In genomic region chr1:132626125-132626756, GRCm38 (mm10) we compare ENCODE assay signal across 21 mouse cellular contexts.
DNase-seq lines count a peak whose midpoint lies in the region; ATAC-seq lines count a peak whose summit lies in the region.
"Had no signal": no experiment of that assay in that cellular context is flagged by ENCODE, and none has a peak within 500 bp of the region (broad histone marks: within the 10 kb centered on the region; RNA-seq: fewer than 3 reads in every experiment).

No protein-coding gene starts in this region.

- no peak overlapping the region for H3K27ac ChIP-seq in embryonic facial prominence, embryonic 14.5 days (replicated peaks; ENCODE audit: low read depth, low read length)
- no peak overlapping the region for H3K27ac ChIP-seq in embryonic facial prominence, embryonic 10.5 days (replicated peaks)
- peak overlapping the region; percentile 39; the same call in 1 of the 2 replicates for H3K27ac ChIP-seq in midbrain, embryonic 12.5 days (replicated peaks)
- no peak overlapping the region for H3K27ac ChIP-seq in midbrain, embryonic 16.5 days (ENCODE audit: low read length)
- H3K27ac ChIP-seq in hindbrain, embryonic 15.5 days (replicated peaks): 0 out of 2 replicates have a peak overlapping the region, but pooled peaks have one; percentile 14
- H3K27ac ChIP-seq in neural tube, embryonic 13.5 days (replicated peaks): peak overlapping the region; percentile 75
- H3K27ac ChIP-seq: forebrain, embryonic 10.5 days; heart, embryonic 13.5 days; kidney, embryonic 15.5 days; limb, embryonic 15.5 days; liver, embryonic 15.5 days had no signal

- no peak overlapping the region for H3K4me2 ChIP-seq in embryonic facial prominence, embryonic 14.5 days (ENCODE audit: low read depth, low read length)
- no peak overlapping the region for H3K4me2 ChIP-seq in midbrain, embryonic 12.5 days (replicated peaks)
- no peak overlapping the region for H3K4me2 ChIP-seq in midbrain, embryonic 16.5 days (ENCODE audit: low read length)
- no peak overlapping the region for H3K4me2 ChIP-seq in hindbrain, embryonic 15.5 days
- H3K4me2 ChIP-seq in neural tube, embryonic 13.5 days: no peak overlapping the region
- H3K4me2 ChIP-seq: heart, embryonic 13.5 days; kidney, embryonic 15.5 days; limb, embryonic 15.5 days; liver, embryonic 15.5 days had no signal

- ATAC-seq in embryonic facial prominence, embryonic 14.5 days (ENCODE audit: low read depth): peak; percentile 39; the same call in 1 of the 2 replicates
- peak; percentile 66; the same call in 1 of the 2 replicates for ATAC-seq in midbrain, embryonic 12.5 days (ENCODE audit: low FRiP score, low read depth)
- ATAC-seq in midbrain, embryonic 16.5 days: no peak
- no peak for ATAC-seq in hindbrain, embryonic 15.5 days (ENCODE audit: low FRiP score, low read depth)
- peak; percentile 74 for ATAC-seq in neural tube, embryonic 13.5 days (ENCODE audit: low read depth)
- ATAC-seq: lung, postnatal 0 days had no signal

- no peaks in the 10 kb centered on the region for H3K9me3 ChIP-seq in embryonic facial prominence, embryonic 14.5 days (ENCODE audit: control insufficient read depth, low read length)
- no peaks in the 10 kb centered on the region for H3K9me3 ChIP-seq in embryonic facial prominence, embryonic 10.5 days
- H3K9me3 ChIP-seq in midbrain, embryonic 12.5 days: no peaks in the 10 kb centered on the region
- no peaks in the 10 kb centered on the region for H3K9me3 ChIP-seq in midbrain, embryonic 16.5 days (replicated peaks; ENCODE audit: control insufficient read depth, low read length, poor library complexity, severe bottlenecking)
- no peaks in the 10 kb centered on the region for H3K9me3 ChIP-seq in hindbrain, embryonic 15.5 days
- H3K9me3 ChIP-seq in neural tube, embryonic 13.5 days: no peaks in the 10 kb centered on the region
- H3K9me3 ChIP-seq: forebrain, embryonic 10.5 days; heart, embryonic 13.5 days; kidney, embryonic 15.5 days; limb, embryonic 15.5 days; liver, embryonic 15.5 days had no signal

- peak; percentile 24 for DNase-seq in embryonic facial prominence, embryonic 14.5 days (ENCODE audit: low spot score)
- no peak for DNase-seq in embryonic facial prominence, embryonic 10.5 days (ENCODE audit: low spot score)
- no peak for DNase-seq in right cerebral cortex, adult 2 months (ENCODE audit: low spot score in 2 of 2)
- DNase-seq in left cerebral cortex, postnatal 10 days (ENCODE audit: extremely low spot score in 1 of 2, low spot score in 2 of 2): no peak
- DNase-seq: adrenal gland, postnatal 36 days; gastrocnemius, postnatal 10 days; heart, adult 11 months; kidney, postnatal 4 days; spleen, adult 18-20 months; thymus, postnatal 25 days had no signal

- no peak overlapping the region for H3K9ac ChIP-seq in embryonic facial prominence, embryonic 14.5 days (ENCODE audit: low read depth, low read length)
- H3K9ac ChIP-seq in midbrain, embryonic 12.5 days (replicated peaks): no peak overlapping the region
- H3K9ac ChIP-seq in midbrain, embryonic 16.5 days (ENCODE audit: low read depth, low read length): no peak overlapping the region
- no peak overlapping the region for H3K9ac ChIP-seq in hindbrain, embryonic 15.5 days
- no peak overlapping the region for H3K9ac ChIP-seq in neural tube, embryonic 13.5 days
- H3K9ac ChIP-seq: heart, embryonic 13.5 days; kidney, embryonic 15.5 days; limb, embryonic 15.5 days; liver, embryonic 15.5 days had no signal

- intact Hi-C loops in left cerebral cortex, postnatal 10 days (cut with DNase I): no loop called here

- H3K4me1 ChIP-seq in embryonic facial prominence, embryonic 14.5 days (ENCODE audit: control insufficient read depth, insufficient read depth, low read length): 0 out of 2 replicates have a peak, but pooled peaks cover 4% of the 10 kb centered on the region
- peaks cover 45% of the 10 kb centered on the region for H3K4me1 ChIP-seq in embryonic facial prominence, embryonic 10.5 days
- peaks cover 14% of the 10 kb centered on the region; the same call in 1 of the 2 replicates for H3K4me1 ChIP-seq in midbrain, embryonic 12.5 days
- peaks cover 7% of the 10 kb centered on the region for H3K4me1 ChIP-seq in midbrain, embryonic 16.5 days (ENCODE audit: control insufficient read depth, insufficient read depth, low read length)
- H3K4me1 ChIP-seq in hindbrain, embryonic 15.5 days (replicated peaks): peaks cover 28% of the 10 kb centered on the region
- peaks cover 41% of the 10 kb centered on the region for H3K4me1 ChIP-seq in neural tube, embryonic 13.5 days (replicated peaks)
- H3K4me1 ChIP-seq: liver, embryonic 15.5 days had no signal

- H3K36me3 ChIP-seq in embryonic facial prominence, embryonic 14.5 days (ENCODE audit: control insufficient read depth, insufficient read depth, low read length): no peaks in the 10 kb centered on the region
- H3K36me3 ChIP-seq in embryonic facial prominence, embryonic 10.5 days (replicated peaks): no peaks in the 10 kb centered on the region
- peaks cover 34% of the 10 kb centered on the region for H3K36me3 ChIP-seq in midbrain, embryonic 12.5 days
- H3K36me3 ChIP-seq in midbrain, embryonic 16.5 days (ENCODE audit: control insufficient read depth, insufficient read depth, low read length): peaks cover 13% of the 10 kb centered on the region; the same call in 1 of the 2 replicates
- peaks cover 21% of the 10 kb centered on the region; the same call in 1 of the 2 replicates for H3K36me3 ChIP-seq in hindbrain, embryonic 15.5 days
- peaks cover 48% of the 10 kb centered on the region for H3K36me3 ChIP-seq in neural tube, embryonic 13.5 days
- H3K36me3 ChIP-seq: heart, embryonic 13.5 days; kidney, embryonic 15.5 days; limb, embryonic 15.5 days; liver, embryonic 15.5 days had no signal

- no peak overlapping the region for H3K4me3 ChIP-seq in embryonic facial prominence, embryonic 14.5 days (ENCODE audit: low read depth, low read length)
- no peak overlapping the region for H3K4me3 ChIP-seq in embryonic facial prominence, embryonic 10.5 days
- no peak overlapping the region for H3K4me3 ChIP-seq in midbrain, embryonic 12.5 days
- H3K4me3 ChIP-seq in midbrain, embryonic 16.5 days (ENCODE audit: low read depth, low read length): no peak overlapping the region
- no peak overlapping the region for H3K4me3 ChIP-seq in hindbrain, embryonic 15.5 days
- no peak overlapping the region for H3K4me3 ChIP-seq in neural tube, embryonic 13.5 days
- H3K4me3 ChIP-seq: forebrain, embryonic 10.5 days; heart, embryonic 13.5 days; kidney, embryonic 15.5 days; limb, embryonic 15.5 days; liver, embryonic 15.5 days; myocyte had no signal

- no peaks in the 10 kb centered on the region for H3K27me3 ChIP-seq in embryonic facial prominence, embryonic 14.5 days (replicated peaks; ENCODE audit: control insufficient read depth, insufficient read depth, low read length)
- peaks cover 31% of the 10 kb centered on the region for H3K27me3 ChIP-seq in embryonic facial prominence, embryonic 10.5 days (replicated peaks; ENCODE audit: low read depth, poor library complexity, severe bottlenecking)
- no peaks in the 10 kb centered on the region for H3K27me3 ChIP-seq in midbrain, embryonic 12.5 days
- H3K27me3 ChIP-seq in midbrain, embryonic 16.5 days (ENCODE audit: control insufficient read depth, insufficient read depth, low read depth, low read length): no peaks in the 10 kb centered on the region
- H3K27me3 ChIP-seq in hindbrain, embryonic 15.5 days: no peaks in the 10 kb centered on the region
- no peaks in the 10 kb centered on the region for H3K27me3 ChIP-seq in neural tube, embryonic 13.5 days

- 55% methylated on average over 7 of the region's 7 CpGs for WGBS in embryonic facial prominence, embryonic 14.5 days
- 77% methylated on average over 7 of the region's 7 CpGs for WGBS in embryonic facial prominence, embryonic 10.5 days
- WGBS in midbrain, embryonic 12.5 days: 75% methylated on average over 7 of the region's 7 CpGs
- WGBS in midbrain, embryonic 16.5 days: 59% methylated on average over 7 of the region's 7 CpGs
- 40% methylated on average over 7 of the region's 7 CpGs for WGBS in hindbrain, embryonic 15.5 days
- 39% methylated on average over 7 of the region's 7 CpGs for WGBS in neural tube, embryonic 13.5 days

Comparison
In these comparisons a context has a peak if more than half of its experiments do, and no peak if none do; other contexts are left out.
1. ATAC-seq: peak in embryonic facial prominence, embryonic 14.5 days (single experiment), midbrain, embryonic 12.5 days (single experiment) and neural tube, embryonic 13.5 days (single experiment); none in midbrain, embryonic 16.5 days (single experiment) and hindbrain, embryonic 15.5 days (single experiment).
2. H3K27ac ChIP-seq: peak in midbrain, embryonic 12.5 days (single experiment), hindbrain, embryonic 15.5 days (single experiment) and neural tube, embryonic 13.5 days (single experiment); none in embryonic facial prominence, embryonic 14.5 days (single experiment), embryonic facial prominence, embryonic 10.5 days (single experiment) and midbrain, embryonic 16.5 days (single experiment).